Mouse (Mus musculus) left cerebral cortex, postnatal 10 days (tissue): Measurements from ENCODE around the gene 4931422A03Rik. TPM values are rescaled to one million over a fixed set of nuclear protein-coding genes. Genes with fewer than 3 reads are reported as not detected.

Experiments used
- DNase-seq, 2 experiments: peaks; one replicate each; pipeline ENCODE4 v3.0.0; 2021 to 2022; ENCODE audit warnings: low spot score in 2 of 2, mixed read lengths in 1 of 2; ENCODE audit errors: extremely low spot score in 1 of 2
- intact Hi-C: fragments of 180-260 bp; cut with DNase I; formaldehyde crosslinking; loops from one replicate; pipeline ENCODE4 v1.15.1; 2025
- total RNA-seq, 2 experiments: library from RNA; stranded (reverse); gene quantifications; 2 replicates each; pipeline ENCODE4 v1.2.3; 2021

Gene 4931422A03Rik
- total RNA-seq, 2 experiments from 2014 or later: not detected

GRCm38 (mm10) chr2:103953050-103953835 is 74.9 kb downstream of the 4931422A03Rik start:
- DNase-seq: no peak
- intact Hi-C loops: no loop called here

GRCm38 (mm10) chr2:103947982-103948655 is 80.0 kb downstream of the 4931422A03Rik start:
- DNase-seq: no peak
- intact Hi-C loops: no loop called here

- no peak for DNase-seq
- intact Hi-C loops: no loop called here
Observed at GRCm38 (mm10) chr2:103946892-103947291, 81.3 kb downstream of the 4931422A03Rik start.

- intact Hi-C loops: no loop called here
- no peak for DNase-seq
Observed at GRCm38 (mm10) chr2:103945571-103946092, 82.5 kb downstream of the 4931422A03Rik start.

GRCm38 (mm10) chr2:103944859-103945258 is 83.3 kb downstream of the 4931422A03Rik start:
- intact Hi-C loops: no loop called here
- DNase-seq: no peak

- intact Hi-C loops: no loop called here
Observed at GRCm38 (mm10) chr2:103941085-103941484, 87.1 kb downstream of the 4931422A03Rik start.

GRCm38 (mm10) chr2:103939003-103939402 is 89.2 kb downstream of the 4931422A03Rik start:
- intact Hi-C loops: no loop called here
- no peak for DNase-seq

More at GRCm38 (mm10) chr2:103941085-103941484, 87.1 kb downstream of the 4931422A03Rik start:
- DNase-seq: no peak

GRCm38 (mm10) chr2:103938573-103938972 is 89.6 kb downstream of the 4931422A03Rik start:
- DNase-seq: no peak
- intact Hi-C loops: no loop called here

GRCm38 (mm10) chr2:103937670-103938069 is 90.5 kb downstream of the 4931422A03Rik start:
- intact Hi-C loops: no loop called here
- DNase-seq: no peak

- intact Hi-C loops: no loop called here
- no peak for DNase-seq
Observed at GRCm38 (mm10) chr2:103936666-103937065, 91.5 kb downstream of the 4931422A03Rik start.

- intact Hi-C loops: no loop called here
- no peak for DNase-seq
Observed at GRCm38 (mm10) chr2:103935691-103936435, 92.3 kb downstream of the 4931422A03Rik start.

GRCm38 (mm10) chr2:103934670-103935069 is 93.5 kb downstream of the 4931422A03Rik start:
- DNase-seq: no peak
- intact Hi-C loops: no loop called here

GRCm38 (mm10) chr2:103934270-103934669 is 93.9 kb downstream of the 4931422A03Rik start:
- DNase-seq: no peak
- intact Hi-C loops: no loop called here

- intact Hi-C loops: no loop called here
- DNase-seq: no peak
Observed at GRCm38 (mm10) chr2:103932480-103932879, 95.7 kb downstream of the 4931422A03Rik start.

GRCm38 (mm10) chr2:103932025-103932424 is 96.1 kb downstream of the 4931422A03Rik start:
- intact Hi-C loops: no loop called here
- no peak for DNase-seq

- DNase-seq: no peak
- intact Hi-C loops: no loop called here
Observed at GRCm38 (mm10) chr2:103931511-103931911, 96.7 kb downstream of the 4931422A03Rik start.

GRCm38 (mm10) chr2:103930306-103931019 is 97.7 kb downstream of the 4931422A03Rik start:
- peak in 1 of 2 experiments; percentile 13 for DNase-seq
- intact Hi-C loops: no loop called here

- no peak for DNase-seq
- intact Hi-C loops: no loop called here
Observed at GRCm38 (mm10) chr2:103927610-103928145, 100.5 kb downstream of the 4931422A03Rik start.
